Mouse (Mus musculus) induced T-regulatory cell, adult 2 months (primary cell): ENCODE data around the gene Wars2.

Source experiments
- DNase-seq: peaks from one replicate; pipeline ENCODE4 v3.0.0-alpha.2; 2012; ENCODE audit warnings: low read depth

Gene Wars2

DNA sequence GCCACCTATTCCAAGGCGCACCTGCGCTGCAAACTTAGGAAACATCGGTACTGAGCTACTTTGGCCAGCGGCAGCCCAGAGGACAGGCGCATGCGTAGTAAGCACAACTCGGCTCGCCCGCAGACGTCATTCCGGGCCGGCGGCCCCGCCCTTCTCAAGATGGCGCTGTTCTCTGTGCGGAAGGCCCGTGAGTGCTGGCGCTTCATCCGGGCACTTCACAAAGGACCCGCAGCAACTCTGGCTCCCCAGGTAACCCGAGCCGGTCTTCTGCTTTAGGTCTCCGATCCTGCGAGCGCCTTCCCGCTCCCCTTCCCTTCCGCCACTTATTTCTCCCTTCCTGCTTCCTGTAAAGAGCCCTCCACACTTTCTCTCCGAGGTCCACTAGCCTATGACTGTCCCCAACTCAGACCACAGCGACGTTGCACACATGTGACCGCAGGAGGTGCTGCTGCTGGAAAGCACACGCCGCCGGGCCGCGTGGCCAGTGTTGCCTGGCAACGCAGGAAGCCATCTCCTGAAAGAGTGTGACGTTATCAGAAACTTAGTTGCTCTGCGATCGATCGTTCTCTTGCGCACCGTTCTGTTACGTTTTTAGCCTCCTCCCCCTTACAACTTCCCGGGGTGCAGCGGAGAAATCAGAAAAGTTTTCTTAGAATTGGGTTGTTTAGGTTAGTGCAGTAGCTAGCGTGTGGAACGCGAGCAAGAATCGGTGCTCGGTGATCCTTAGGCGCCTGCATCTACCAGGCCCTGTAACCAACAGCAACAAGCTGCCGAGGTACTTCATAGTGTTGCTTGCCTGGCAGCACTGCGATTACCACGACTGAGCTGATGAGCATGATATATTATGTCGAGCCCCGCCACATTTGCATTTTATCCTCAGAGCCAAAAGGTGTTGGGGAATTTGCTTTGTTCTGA lies at the start of gene Wars2:
TSS of gene Wars2 (plus strand) at position 129 of the 915 bp plus-strand sequence.
- DNase-seq: peak; percentile 95

DNA sequence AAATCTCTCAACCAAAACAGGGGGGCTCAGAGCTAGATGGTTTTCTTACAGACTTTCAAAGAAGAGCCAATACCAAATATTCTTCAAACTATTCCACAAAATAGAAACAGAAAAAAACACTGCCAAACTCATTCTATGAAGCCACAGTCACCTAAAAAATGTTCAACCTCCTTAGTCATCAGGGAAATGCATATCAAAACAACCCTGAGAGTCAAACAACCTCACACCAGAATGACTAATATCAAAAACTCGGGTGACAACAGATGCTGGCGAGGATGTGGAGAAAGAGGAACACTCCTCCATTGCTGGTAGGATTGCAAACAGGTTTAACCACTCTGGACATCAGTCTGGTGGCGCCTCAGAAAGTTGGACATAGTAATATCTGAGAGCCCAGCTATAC lies 44.1 kb upstream of the Wars2 start:
- no peak for DNase-seq

DNA sequence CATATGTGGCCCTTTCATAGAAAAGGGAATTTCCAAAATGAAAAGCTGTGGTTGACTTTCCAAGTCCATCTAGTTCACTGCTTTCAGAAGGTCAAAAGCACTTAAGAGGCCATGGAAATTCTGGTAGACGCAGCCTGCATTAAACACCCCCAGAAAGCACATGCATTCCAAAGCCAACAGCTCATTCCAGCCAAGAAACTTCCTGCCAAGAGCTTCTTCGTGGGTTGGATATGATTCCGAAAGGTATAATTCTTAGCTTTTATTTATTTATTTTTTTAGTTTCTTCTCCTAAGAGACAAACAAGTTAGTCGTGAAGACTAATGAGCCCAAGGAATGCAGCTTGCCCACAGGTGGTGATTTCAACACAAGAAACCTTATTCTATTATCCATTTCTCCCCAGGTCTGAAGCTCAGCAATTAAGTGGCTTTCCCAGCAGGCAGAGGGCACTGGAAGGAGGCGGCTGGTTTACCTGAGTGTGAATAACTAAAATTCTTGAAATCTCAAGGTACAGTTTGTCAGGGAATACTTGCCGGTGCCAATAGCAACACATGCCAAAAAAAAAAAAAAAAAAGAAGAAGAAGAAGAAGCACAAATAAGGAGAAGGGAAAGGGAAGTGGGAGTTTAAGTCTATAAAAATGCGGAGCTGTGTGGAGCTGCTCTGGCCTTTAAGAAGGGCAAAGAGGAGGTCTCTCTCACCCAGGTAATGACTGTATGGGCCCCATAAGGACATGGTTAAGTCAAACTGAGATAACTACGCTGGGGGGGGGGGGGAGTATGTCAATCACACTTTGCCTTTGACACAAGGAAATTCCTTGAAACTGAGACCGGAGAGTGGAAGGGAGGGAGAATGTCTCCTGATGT lies 30.3 kb upstream of the Wars2 start:
- DNase-seq: no peak

DNA sequence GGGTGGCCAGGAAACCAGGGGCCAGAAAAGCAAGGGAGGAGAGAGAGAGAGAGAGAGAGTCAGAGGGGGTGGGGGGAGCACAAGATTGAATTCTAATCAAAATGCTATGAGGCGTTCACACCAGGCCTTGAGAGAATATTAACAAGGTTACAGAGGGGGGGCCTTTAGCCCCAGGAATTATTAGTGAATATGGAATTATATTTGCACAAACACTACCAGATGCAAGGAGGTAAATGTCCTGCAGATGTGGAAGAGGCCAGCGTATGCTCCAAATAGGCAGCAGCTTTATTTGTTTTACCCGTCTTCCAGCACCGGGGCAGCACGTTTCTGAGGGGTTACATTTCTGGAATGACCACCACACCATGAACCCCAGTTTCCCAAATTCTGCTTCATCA lies 29.7 kb upstream of the Wars2 start:
- DNase-seq: no peak

DNA sequence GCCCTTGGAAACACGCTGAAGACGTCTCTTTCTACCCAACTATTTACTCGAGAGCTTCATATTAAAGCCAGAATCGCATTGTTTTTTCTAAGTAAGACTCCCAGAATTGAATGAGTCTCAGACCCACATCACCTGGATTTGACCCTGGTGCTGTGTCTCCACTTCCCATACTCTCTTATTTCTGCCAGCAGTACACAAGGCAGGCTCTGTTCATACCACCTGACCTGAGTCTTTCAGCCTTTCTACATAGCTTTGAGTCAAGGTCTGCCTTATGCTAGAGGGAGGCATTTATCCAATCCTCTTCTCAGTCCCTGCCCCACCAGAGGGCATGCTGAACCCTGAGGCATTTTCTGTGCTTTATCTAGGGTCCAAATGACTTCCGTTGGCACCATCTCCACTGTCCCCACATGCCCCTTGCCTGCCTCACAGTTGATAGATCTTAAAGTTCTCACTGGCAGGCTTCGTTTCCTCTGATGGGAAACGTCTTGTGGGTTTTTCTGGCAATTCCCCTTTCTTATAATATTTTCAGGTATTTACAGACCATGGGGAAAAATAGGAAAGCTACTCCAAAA lies 27.5 kb upstream of the Wars2 start:
- DNase-seq: no peak

DNA sequence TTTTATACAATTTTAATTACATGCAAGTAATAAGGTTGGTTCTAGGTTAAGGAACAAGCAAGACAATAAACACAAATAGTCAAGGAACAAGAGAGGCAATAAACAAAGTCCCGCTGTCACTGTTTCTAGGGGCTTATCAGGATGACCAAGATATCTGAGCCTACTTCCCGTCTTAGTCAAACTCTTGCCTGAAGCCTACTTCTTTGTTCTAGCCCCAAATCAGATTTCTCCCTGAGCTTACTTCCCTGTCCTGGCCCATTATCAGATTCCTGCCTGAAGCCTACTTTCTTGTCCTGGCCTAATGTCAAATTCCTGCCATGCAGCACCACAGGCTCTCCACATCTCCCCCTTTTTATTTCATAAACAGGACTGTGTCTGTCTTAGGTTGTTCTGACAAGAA lies 19.9 kb upstream of the Wars2 start:
- no peak for DNase-seq

DNA sequence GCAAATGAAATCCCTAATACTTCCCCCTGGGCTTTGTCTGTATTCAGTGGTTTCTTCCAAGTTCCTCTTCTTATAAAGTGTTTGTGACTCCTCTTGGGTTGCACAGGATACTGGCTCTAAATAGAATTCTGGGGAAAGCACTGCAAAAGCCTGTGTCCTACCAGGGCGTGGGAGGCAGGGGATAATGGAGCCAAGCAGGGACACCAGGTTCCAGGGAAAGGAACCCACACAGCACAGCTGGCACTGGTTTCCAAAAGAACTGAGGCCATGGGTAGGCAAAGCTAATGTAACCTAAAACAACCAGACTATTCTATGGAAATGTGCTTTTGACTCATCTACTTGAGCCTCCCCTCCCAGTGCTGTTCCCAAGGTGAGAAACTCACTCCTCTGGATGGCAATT lies 10.3 kb upstream of the Wars2 start:
- no peak for DNase-seq

DNA sequence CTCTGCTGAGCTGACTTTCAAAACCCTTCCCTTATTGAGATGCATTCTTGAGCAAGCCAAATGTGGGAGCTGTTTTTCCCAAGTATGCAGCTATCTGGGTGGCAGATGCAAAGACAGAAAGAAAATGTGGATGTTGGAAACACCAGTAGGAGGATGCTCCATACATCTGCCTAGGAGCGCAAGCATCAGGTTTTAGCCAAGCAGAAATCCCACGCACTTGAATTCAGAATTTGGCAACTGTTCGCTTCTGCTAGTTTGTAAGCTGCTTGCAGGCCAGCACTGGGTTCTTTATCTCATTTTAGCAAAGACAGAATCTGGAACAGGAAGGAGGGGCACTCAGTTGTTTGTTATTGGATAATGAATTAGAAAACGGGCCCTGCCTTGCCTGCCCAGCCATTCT lies 8.9 kb upstream of the Wars2 start:
- no peak for DNase-seq

DNA sequence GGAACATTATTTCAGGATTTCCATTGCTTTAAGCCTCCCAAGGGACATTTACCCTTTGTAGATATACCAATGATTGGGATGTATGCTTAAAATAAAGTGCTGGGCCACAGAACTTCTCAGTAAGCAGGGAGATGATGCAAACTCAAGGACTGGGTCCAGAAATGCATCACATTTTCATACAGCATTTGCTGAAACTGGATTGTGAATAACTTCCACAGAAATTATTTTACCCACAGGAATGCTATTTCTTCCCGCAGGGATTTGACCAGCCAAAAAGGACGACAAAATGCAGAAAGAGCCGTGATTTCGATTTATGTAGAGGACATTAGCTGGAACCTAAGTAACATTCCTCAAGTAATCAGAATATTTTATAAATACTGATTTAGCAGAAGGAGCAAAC lies 7.0 kb upstream of the Wars2 start:
- DNase-seq: no peak

DNA sequence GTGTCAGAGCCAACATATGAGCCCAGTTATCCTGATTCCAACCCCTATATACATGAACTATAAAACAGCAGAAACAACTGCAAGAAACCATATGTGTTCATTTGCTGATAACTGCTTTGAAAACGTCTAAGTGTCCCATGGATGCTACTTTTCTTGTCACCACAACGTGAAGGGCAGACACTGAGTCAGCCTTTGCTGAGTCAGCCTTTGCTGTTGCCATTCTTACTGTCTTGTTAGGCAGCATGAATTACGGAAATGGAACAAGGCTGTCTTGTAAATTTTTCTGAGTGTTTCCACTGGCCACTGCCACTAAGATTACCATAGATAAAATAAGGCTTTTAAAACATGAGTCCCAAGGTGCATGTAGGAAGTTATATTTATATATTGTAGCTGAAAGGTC lies 7.0 kb downstream of the Wars2 start:
- DNase-seq: no peak

DNA sequence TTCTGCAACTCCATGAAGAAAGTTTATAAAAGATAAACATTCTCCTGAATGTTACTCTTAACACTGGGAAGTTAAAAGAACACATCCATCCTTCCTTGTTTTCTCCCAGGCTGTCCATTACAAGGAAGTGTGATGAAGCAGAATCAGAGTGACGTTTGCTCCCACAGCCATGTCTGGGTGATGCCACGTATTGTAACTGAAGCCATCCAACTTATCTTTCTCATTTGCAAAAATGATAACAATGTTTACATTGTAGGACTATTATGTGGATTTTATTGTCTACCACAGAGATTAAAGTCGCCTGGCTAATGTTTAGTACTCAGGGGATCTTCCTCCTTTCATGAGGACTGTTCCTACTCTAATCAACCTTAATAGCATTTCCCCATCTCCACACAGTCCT lies 8.2 kb downstream of the Wars2 start:
- no peak for DNase-seq

DNA sequence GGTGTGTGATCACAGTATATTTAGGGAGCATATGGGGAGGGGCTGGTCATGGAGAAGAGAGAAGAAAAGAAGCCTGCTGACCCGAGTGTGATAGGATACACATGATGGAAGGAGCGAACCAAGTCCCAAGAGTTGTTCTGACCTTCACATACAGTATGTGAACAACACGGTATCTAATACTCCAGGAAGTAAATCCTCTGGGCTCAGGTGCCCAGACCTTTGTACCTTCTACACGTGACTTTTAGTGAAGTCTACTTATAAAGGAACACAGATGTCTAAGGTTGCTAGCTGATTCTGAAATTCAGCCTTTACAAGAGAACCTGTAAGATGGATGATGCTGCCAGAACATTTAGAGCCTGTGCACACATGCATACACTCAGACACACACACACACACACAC lies 15.4 kb downstream of the Wars2 start:
- no peak for DNase-seq

DNA sequence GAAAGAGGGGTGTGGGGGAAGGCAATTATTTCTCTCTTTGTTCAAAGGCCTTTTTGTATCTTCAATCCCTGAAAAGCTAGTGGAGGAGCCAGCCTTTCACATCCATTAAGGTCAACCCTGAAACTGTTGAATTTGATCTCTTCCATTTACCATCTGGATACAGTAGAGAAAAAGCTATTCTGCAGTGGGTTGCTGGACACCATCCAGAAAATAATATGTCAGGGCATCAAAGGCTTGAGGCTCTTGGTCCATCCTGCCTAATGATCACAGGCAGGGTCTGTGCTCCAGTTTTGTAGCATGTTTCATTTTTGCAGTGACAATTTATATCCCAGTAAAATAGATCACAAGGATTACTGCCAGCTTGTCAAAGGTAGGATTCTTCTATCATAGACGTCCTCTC lies 16.1 kb downstream of the Wars2 start:
- DNase-seq: no peak

DNA sequence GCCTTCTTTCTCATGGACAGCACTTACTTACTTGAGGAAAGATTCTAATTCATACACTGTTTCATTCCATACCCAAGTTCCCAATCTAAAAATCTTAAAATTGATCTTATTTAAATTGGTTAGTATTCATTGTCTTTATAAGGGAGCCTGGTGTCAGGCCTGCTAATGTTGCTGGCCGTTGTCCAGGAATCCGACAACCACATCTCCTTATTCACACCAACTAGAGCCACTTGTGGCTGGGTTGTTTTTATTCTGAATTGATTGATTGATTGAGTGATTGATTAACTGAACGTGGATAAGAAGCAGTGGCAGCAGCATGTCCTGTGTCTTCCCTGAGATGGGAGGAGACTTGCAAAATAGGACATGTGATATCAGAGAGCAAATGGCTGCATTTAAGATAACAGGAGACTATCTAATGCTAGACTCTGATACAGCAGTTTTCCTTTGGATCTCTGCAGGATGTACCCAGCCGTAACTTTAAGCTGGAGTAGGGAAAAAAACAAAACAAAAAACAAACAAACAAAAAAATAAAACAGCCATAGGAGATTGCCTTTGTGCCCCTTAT lies 16.7 kb downstream of the Wars2 start:
- DNase-seq: no peak

DNA sequence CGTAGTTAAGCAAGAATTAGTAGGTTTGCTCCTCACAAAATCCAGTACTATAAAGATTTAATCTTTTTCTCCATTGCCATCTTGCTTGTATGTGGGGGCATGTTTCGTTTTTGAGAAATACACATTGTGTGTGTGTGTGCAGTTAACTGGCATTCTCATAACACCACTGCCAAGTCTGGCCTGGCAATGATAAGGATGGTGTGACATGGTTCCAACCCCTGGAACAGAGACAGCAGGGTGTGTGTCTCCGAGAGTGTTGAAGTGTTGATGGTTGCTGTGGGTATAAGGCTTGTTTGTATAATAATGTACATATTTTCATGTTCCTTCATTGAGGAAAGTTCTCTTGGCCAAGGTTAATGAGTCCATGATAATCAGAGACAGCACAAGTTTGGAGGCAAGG lies 19.1 kb downstream of the Wars2 start:
- no peak for DNase-seq

DNA sequence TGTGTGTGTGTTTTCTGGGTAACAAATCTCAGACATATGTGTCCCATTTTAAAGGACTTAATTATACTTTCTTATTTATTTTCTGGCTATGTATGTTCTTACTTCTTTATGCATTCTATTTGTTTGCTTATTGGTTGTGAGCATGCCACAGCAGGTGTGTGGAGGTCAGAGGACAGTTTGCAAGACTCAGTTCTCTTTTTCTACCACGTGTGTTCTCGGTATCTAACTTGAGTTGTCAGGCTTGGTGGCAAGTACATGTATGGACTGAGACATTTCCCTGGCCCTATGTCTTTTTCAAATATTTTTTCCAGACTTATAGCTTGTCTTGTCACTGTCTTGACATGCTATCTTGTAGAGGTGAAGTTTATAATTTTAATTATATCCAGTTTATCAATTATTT lies 21.3 kb downstream of the Wars2 start:
- no peak for DNase-seq

DNA sequence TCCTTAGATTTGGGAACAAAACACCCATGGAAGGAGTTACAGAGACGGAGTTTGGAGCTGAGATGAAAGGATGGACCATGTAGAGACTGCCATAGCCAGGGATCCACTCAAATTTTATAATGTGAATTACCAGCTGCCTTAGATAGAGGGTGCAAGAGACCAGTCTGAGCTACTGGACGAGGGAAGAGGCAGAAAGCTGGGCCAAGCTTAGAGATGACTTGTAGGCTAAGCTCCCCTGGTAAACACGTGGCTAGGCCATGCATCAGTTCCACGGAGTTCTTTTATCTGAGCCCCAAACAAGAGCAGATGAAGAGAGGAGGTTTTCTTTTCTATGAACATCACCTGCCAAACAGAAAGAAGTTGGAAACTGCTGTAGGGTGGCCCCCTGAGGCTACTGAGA lies 26.9 kb downstream of the Wars2 start:
- no peak for DNase-seq

DNA sequence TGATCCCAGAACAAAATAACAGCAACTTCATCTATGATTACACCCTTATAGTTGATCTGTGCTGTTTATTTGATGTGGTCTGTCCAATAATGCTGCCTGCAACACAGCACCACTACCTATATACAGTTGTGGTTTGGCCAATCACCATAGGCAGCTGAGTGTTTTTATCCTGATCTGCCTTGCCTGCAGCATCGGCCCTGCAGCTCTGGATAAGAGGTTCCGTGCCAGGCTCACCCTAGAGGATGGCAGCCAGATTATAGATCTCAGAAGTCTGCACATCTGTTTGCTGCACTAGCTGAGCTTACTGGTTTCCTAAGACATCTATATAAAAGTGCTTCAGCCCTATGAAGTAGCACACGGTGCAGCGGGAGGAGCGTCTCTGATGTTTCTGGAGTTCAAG lies 32.3 kb downstream of the Wars2 start:
- DNase-seq: no peak

DNA sequence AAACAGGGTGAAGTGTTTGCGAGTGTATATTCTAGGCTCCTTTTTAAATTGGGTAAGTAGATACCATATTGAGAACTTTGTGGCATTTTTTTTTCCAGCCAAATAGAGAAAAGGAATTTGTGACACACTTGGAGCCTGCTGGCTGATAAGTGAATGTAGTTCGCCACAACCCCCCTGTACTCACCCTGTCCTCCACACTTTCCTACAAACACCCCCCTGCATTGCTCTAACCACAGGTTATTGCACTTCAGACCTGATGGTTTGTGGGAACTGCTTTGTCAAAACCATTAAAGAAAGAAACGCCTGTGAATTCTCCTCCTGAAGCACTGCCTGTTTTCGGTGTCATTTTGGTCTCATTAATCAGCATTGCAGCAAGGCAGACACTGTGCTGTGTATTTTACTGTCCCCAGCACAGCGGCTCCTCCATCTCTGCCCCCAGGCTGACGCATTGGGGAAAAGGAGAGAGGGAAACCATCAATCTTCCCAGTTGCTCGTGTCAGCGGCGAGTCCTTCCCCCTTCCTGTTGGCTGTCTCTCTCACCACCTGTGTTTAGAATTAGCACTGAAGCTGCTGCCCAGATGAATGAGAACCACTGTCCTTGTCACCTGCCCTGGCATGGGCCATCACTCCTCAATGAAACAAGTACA lies 33.9 kb downstream of the Wars2 start:
- no peak for DNase-seq

DNA sequence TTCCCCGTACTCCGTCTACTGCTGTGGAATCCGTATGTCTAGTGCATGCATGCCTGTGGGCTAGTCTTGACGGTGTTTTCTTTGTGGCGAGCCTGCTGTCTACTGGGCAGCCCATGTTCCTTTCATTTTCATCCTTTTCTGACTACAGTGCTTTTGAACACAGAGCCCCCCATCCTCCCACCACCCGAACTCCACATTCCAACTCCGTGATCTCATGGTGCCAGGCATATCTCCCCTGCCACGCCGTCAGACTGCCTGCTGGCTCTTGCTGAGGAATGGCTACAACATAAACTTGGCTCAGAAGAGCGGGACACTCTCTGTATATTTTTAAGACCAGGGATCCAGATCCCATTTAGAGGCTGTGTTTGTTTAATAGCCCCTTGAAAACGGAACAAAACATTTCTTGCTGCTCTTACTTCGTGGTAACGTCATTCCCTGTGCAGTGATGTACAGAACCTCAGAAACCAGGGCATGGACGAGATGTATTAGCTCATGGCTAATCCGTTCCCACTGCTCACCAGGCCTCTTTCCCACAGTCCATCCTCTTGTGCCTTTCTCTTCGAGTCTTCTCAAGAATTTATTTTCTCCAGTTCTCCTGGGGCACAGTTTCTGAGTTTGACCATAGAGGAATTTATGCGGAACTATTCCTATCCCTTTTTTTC lies 42.6 kb downstream of the Wars2 start:
- no peak for DNase-seq

DNA sequence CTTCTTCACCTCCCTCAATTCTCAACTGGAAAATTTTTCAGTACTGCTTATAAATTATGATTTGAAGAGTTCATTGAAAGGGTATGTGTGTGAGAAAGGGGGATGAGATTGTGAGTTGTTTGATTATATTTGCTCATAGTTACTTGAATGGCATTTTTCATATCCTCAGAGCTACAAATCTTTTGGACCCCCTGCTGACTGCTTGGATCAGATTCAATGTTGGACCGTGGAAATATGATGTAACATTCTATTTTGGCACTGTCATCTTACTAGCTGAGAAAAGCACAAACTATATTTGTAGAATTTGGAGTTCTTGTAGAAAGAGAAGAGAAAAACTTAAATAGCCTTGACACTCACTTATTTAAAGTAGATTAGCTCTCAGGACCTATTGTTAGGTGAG lies 43.5 kb downstream of the Wars2 start:
- DNase-seq: no peak

DNA sequence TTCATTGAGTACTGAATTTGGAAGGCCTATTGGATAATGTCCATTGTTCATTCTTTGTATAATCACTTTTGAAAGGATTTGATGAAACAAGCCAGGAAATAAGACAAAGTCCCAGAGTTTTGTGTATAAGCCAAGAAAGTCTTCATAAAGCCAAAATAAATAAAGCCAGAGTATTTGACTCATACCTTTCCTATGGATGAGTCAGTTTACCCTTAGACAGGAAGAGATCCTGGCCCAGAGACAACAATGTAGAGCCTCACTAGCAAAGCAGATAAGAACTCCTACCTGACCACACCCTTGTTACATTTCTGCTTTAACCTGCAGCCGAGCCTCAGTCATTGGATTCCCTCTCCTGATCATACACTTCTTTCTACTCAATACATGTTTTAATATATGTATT lies 47.2 kb downstream of the Wars2 start:
- no peak for DNase-seq
